Mouse (Mus musculus) midbrain, embryonic 12.5 days (tissue): ENCODE measurements at regions not wholly inside any gene's neighbourhood (a gene's known extent, or its start where the extent isn't known, plus 50 kb on each side); places are given as distances from the start of the nearest gene placed in this dataset.

Experiments used
- ATAC-seq: fragments of 200-750 bp; cut with Nextera tagmentation; 2 replicates; pipeline ENCODE4 v1.8.0; 2017; ENCODE audit warnings: low read depth, moderate TSS enrichment, moderate library complexity; ENCODE audit not compliant: low FRiP score
- H3K27ac ChIP-seq: fragments of 300-500 bp; sonication (generic); replicated peaks from 2 replicates; pipeline ENCODE4 v1.5.1; 2016; ENCODE audit warnings: mild to moderate bottlenecking
- H3K27me3 ChIP-seq: fragments of 300-500 bp; sonication (generic); 2 replicates; pipeline ENCODE4 v1.6.1; 2016; ENCODE audit warnings: mild to moderate bottlenecking
- H3K36me3 ChIP-seq: fragments of 300-500 bp; sonication (generic); 2 replicates; pipeline ENCODE4 v1.6.1; 2016
- H3K4me1 ChIP-seq: fragments of 300-500 bp; sonication (generic); 2 replicates; pipeline ENCODE4 v1.6.1; 2016
- H3K4me2 ChIP-seq: fragments of 300-500 bp; sonication (generic); replicated peaks from 2 replicates; pipeline ENCODE4 v1.6.1; 2016; ENCODE audit warnings: mild to moderate bottlenecking, moderate library complexity
- H3K4me3 ChIP-seq: fragments of 300-500 bp; sonication (generic); 2 replicates; pipeline ENCODE4 v1.5.1; 2016; ENCODE audit warnings: mild to moderate bottlenecking
- H3K9ac ChIP-seq: fragments of 300-500 bp; sonication (generic); replicated peaks from 2 replicates; pipeline ENCODE4 v1.6.1; 2016; ENCODE audit warnings: mild to moderate bottlenecking, moderate library complexity
- H3K9me3 ChIP-seq: fragments of 300-500 bp; sonication (generic); 2 replicates; pipeline ENCODE4 v1.6.1; 2016; ENCODE audit warnings: mild to moderate bottlenecking
- WGBS: fragments of 180-500 bp; shearing (Covaris S2); methylation state at CpG from one replicate; pipeline ENCODE4 v1.1.7; 2016; 5-methylcytosine and 5-hydroxymethylcytosine counted together

DNA sequence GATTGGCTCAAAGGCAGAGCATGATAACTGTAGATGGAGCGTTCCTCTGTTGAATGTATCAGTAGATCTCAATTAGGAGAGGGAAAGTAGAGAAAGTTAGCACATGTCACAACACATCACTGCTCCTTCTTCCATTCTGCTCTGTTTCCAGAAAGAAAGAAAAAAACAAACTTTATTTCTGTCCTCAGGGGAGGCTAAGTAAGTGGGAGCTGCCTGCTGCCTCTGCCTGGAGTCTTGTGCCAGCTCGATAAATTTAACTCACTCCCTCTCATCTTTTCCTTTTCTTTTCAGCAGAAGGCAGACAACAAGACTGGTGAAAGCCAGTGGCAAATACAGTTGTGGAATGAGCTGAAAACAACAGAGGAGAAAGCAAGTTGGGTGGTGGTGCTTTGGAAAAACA is 517.5 kb upstream of the Gm21961 start:
- H3K4me2 ChIP-seq, result no peak overlapping the region
- H3K36me3 ChIP-seq, result no peaks in the 10 kb centered on the region
- 93% methylated on average over 2 of the region's 2 CpGs for WGBS
- H3K27ac ChIP-seq, result no peak overlapping the region
- no peaks in the 10 kb centered on the region for H3K4me1 ChIP-seq
- no peak overlapping the region for H3K9ac ChIP-seq
- no peaks in the 10 kb centered on the region for H3K9me3 ChIP-seq
- H3K4me3 ChIP-seq, result no peak overlapping the region
- ATAC-seq, result no peak
- H3K27me3 ChIP-seq, result no peaks in the 10 kb centered on the region

- WGBS, result 96% methylated on average over 1 of the region's 1 CpGs
- Histone ChIP-seq H3K27me3 (no peaks in the 10 kb centered on the region), H3K9ac (no peak overlapping the region), H3K4me1 (no peaks in the 10 kb centered on the region), H3K4me2 (no peak overlapping the region), H3K9me3 (no peaks in the 10 kb centered on the region), H3K4me3 (no peak overlapping the region), H3K27ac (no peak overlapping the region), H3K36me3 (no peaks in the 10 kb centered on the region)
- no peak for ATAC-seq
These were observed 488.0 kb upstream of the Gm21961 start for GRCm38 (mm10) chr15:65502656-65503055.

- no peak for ATAC-seq
- no peaks in the 10 kb centered on the region for H3K27me3 ChIP-seq
- no peak overlapping the region for H3K27ac ChIP-seq
- 76% methylated on average over 3 of the region's 3 CpGs for WGBS
- H3K4me2 ChIP-seq, result no peak overlapping the region
- no peak overlapping the region for H3K9ac ChIP-seq
- H3K9me3 ChIP-seq, result no peaks in the 10 kb centered on the region
- no peaks in the 10 kb centered on the region for H3K4me1 ChIP-seq
- no peak overlapping the region for H3K4me3 ChIP-seq
- H3K36me3 ChIP-seq, result no peaks in the 10 kb centered on the region
These were observed 464.2 kb upstream of the Gm21961 start for GRCm38 (mm10) chr15:65478940-65479339.

DNA sequence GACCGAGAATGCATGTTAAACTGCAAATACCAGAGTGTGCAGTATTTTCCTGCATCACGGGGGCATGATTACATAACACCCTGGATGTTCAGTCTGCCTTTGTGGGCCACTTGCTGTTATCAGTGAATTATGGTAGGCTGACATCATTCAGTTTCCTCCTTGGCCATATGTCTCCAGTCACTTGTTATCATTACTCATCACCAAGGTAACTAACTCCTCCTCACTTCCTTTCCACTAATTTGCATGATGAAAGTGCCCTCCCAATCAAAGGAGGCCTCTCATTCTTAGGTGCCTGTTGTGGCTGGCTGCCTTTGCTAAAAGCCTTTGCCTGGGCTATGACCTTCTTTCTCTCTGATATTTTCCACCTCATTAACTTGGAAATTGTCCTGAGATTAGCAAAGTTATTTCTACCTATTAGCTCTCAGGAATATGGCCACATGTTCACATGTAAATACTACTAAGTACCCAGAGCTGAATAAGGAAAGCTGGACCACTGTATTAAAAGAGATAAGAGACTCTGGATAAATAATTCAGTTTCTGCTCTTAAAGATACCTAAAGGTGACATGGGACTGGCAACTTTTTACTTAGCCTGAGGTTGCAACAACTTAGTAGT is 440.6 kb upstream of the Gm21961 start:
- no peaks in the 10 kb centered on the region for H3K9me3 ChIP-seq
- no peak overlapping the region for H3K9ac ChIP-seq
- H3K27ac ChIP-seq, result no peak overlapping the region
- no peak overlapping the region for H3K4me2 ChIP-seq
- ATAC-seq, result no peak
- no peaks in the 10 kb centered on the region for H3K4me1 ChIP-seq
- H3K4me3 ChIP-seq, result no peak overlapping the region
- 62% methylated on average over 2 of the region's 2 CpGs for WGBS
- H3K27me3 ChIP-seq, result no peaks in the 10 kb centered on the region
- no peaks in the 10 kb centered on the region for H3K36me3 ChIP-seq

DNA sequence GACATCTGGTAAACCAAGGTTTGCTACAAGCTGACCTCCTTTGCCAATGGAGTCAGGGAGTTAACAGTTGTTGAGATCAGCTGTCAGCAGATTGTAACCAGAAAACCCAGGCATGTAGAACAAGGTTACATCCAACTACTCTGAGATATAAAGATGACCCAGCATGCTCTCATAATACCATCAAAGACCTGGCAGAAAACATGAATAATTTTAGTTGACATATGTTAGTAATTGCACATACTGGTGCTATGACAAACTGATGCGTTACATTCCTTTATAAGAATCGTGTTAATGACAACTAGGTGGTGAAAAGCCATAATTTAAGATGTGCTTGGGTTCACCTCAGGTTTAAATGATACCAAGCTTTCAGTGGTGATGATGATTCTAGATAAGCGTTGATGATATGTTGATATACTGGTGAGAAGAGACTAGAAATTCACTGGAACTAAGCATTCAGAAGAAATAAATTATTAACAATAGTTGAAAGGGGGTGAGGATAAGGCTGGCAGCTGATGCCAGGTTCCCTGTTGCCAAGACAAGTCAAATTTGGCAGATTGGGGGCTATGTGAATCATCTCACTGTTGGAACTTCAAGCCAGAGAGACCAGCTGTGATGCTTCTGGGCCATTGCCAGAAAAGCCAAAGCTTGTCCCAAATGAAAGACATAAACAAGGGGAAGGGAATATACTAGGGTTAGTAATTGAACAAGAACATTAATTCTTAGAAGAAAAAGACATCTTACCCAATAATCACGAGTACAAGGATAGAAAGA is 437.7 kb upstream of the Gm21961 start:
- Histone ChIP-seq H3K4me1 (no peaks in the 10 kb centered on the region), H3K27me3 (no peaks in the 10 kb centered on the region), H3K9ac (no peak overlapping the region), H3K9me3 (no peaks in the 10 kb centered on the region), H3K4me2 (no peak overlapping the region), H3K4me3 (no peak overlapping the region), H3K27ac (no peak overlapping the region), H3K36me3 (no peaks in the 10 kb centered on the region)
- ATAC-seq, result no peak
- WGBS, result 84% methylated on average over 4 of the region's 4 CpGs

DNA sequence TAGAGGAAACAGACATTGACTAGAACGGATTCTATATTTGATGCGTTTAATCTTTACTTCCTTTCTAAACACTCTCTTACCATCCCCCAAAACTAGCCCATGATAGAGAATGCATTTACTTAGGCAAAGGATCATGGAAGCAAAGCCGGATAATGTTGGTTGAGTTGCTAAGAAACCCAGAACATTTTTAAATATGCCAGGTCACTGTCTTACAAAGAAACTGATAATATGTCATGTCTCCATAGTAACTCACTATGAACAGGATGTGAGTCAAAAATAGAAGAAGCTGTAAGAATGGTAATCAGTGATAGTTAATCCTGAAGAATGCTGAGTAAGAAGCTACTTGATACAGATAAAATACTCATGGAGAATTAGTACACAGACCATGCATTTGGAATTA is 405.0 kb upstream of the Gm21961 start:
- Histone ChIP-seq H3K27ac (no peak overlapping the region), H3K4me3 (no peak overlapping the region), H3K4me2 (no peak overlapping the region), H3K27me3 (no peaks in the 10 kb centered on the region), H3K9ac (no peak overlapping the region), H3K36me3 (no peaks in the 10 kb centered on the region), H3K9me3 (no peaks in the 10 kb centered on the region), H3K4me1 (no peaks in the 10 kb centered on the region)
- 85% methylated on average over 3 of the region's 3 CpGs for WGBS
- ATAC-seq, result no peak
